Mouse (Mus musculus): ENCODE data around the gene Hsdl2. TPM values are rescaled to one million over a fixed set of nuclear protein-coding genes. Genes with fewer than 3 reads are reported as not detected.

Gene Hsdl2
- polyA plus RNA-seq, 1 experiment from 2014 or later: 70.1 TPM

GRCm38 (mm10) chr4:59596556-59596955, 15.2 kb downstream of the Hsdl2 start:
- WGBS: 72% methylated on average over 2 of the region's 2 CpGs
- H3K36me3 ChIP-seq: peaks cover 13% of the 10 kb centered on the region; the same call in 1 of the 2 replicates
- H3K27ac ChIP-seq: no peak overlapping the region
- no peak overlapping the region for H3K4me2 ChIP-seq
- H3K4me1 ChIP-seq (replicated peaks): no peaks in the 10 kb centered on the region
- no peak overlapping the region for H3K4me3 ChIP-seq
- H3K9me3 ChIP-seq (replicated peaks): no peaks in the 10 kb centered on the region
- ATAC-seq (replicated peaks; ENCODE audit: insufficient number of reproducible peaks, insufficient read depth, low FRiP score, low read depth): no peak
- no peak overlapping the region for H3K9ac ChIP-seq
- no peaks in the 10 kb centered on the region for H3K27me3 ChIP-seq

- peaks cover 19% of the 10 kb centered on the region; the same call in 1 of the 2 replicates for H3K36me3 ChIP-seq
- H3K4me2 ChIP-seq: no peak overlapping the region
- H3K9ac ChIP-seq: no peak overlapping the region
- no peak for ATAC-seq (replicated peaks; ENCODE audit: insufficient number of reproducible peaks, insufficient read depth, low FRiP score, low read depth)
- no peak overlapping the region for H3K27ac ChIP-seq
- H3K4me3 ChIP-seq: no peak overlapping the region
- H3K4me1 ChIP-seq (replicated peaks): no peaks in the 10 kb centered on the region
- no peaks in the 10 kb centered on the region for H3K27me3 ChIP-seq
- no peaks in the 10 kb centered on the region for H3K9me3 ChIP-seq (replicated peaks)
- WGBS: 89% methylated on average over 4 of the region's 4 CpGs
Measured at GRCm38 (mm10) chr4:59602704-59603103, 21.3 kb downstream of the Hsdl2 start.

GRCm38 (mm10) chr4:59604892-59605291, 23.5 kb downstream of the Hsdl2 start:
- no peak overlapping the region for H3K9ac ChIP-seq
- H3K36me3 ChIP-seq: peaks cover 11% of the 10 kb centered on the region; the same call in 1 of the 2 replicates
- H3K9me3 ChIP-seq (replicated peaks): no peaks in the 10 kb centered on the region
- 79% methylated on average over 3 of the region's 3 CpGs for WGBS
- no peak overlapping the region for H3K4me2 ChIP-seq
- H3K27me3 ChIP-seq: no peaks in the 10 kb centered on the region
- no peak overlapping the region for H3K4me3 ChIP-seq
- no peak overlapping the region for H3K27ac ChIP-seq
- ATAC-seq (replicated peaks; ENCODE audit: insufficient number of reproducible peaks, insufficient read depth, low FRiP score, low read depth): no peak
- H3K4me1 ChIP-seq (replicated peaks): no peaks in the 10 kb centered on the region

GRCm38 (mm10) chr4:59605501-59605900, 24.1 kb downstream of the Hsdl2 start:
- ATAC-seq (replicated peaks; ENCODE audit: insufficient number of reproducible peaks, insufficient read depth, low FRiP score, low read depth): no peak
- Histone ChIP-seq H3K36me3 (peaks cover 12% of the 10 kb centered on the region; the same call in 1 of the 2 replicates), H3K4me1 (replicated peaks) (no peaks in the 10 kb centered on the region), H3K27me3 (no peaks in the 10 kb centered on the region), H3K27ac (no peak overlapping the region), H3K9me3 (replicated peaks) (no peaks in the 10 kb centered on the region), H3K4me2 (no peak overlapping the region), H3K4me3 (no peak overlapping the region), H3K9ac (no peak overlapping the region)
- 90% methylated on average over 3 of the region's 3 CpGs for WGBS

- no peak for ATAC-seq (replicated peaks; ENCODE audit: insufficient number of reproducible peaks, insufficient read depth, low FRiP score, low read depth)
- 74% methylated on average over 3 of the region's 3 CpGs for WGBS
- Histone ChIP-seq H3K4me1 (replicated peaks) (no peaks in the 10 kb centered on the region), H3K4me3 (no peak overlapping the region), H3K4me2 (no peak overlapping the region), H3K27ac (no peak overlapping the region), H3K36me3 (peaks cover 20% of the 10 kb centered on the region), H3K27me3 (no peaks in the 10 kb centered on the region), H3K9ac (no peak overlapping the region), H3K9me3 (replicated peaks) (no peaks in the 10 kb centered on the region)
Measured at GRCm38 (mm10) chr4:59610411-59610810, 29.0 kb downstream of the Hsdl2 start.

GRCm38 (mm10) chr4:59614986-59615385, 33.6 kb downstream of the Hsdl2 start:
- H3K9ac ChIP-seq: no peak overlapping the region
- H3K27ac ChIP-seq: 0 out of 2 replicates have a peak overlapping the region, but pooled peaks have one; percentile 21
- ATAC-seq (replicated peaks; ENCODE audit: insufficient number of reproducible peaks, insufficient read depth, low FRiP score, low read depth): peak; percentile 4; the same call in 1 of the 2 replicates
- no peaks in the 10 kb centered on the region for H3K9me3 ChIP-seq (replicated peaks)
- no peaks in the 10 kb centered on the region for H3K27me3 ChIP-seq
- H3K4me1 ChIP-seq (replicated peaks): no peaks in the 10 kb centered on the region
- H3K4me2 ChIP-seq: no peak overlapping the region
- H3K36me3 ChIP-seq: peaks cover 25% of the 10 kb centered on the region
- 13% methylated on average over 1 of the region's 1 CpGs for WGBS
- no peak overlapping the region for H3K4me3 ChIP-seq

GRCm38 (mm10) chr4:59619611-59620245, 38.4 kb downstream of the Hsdl2 start:
- H3K4me2 ChIP-seq: no peak overlapping the region
- peaks cover 10% of the 10 kb centered on the region; the same call in 1 of the 2 replicates for H3K36me3 ChIP-seq
- H3K27ac ChIP-seq: no peak overlapping the region
- no peaks in the 10 kb centered on the region for H3K27me3 ChIP-seq
- no peak overlapping the region for H3K4me3 ChIP-seq
- WGBS: 83% methylated on average over 5 of the region's 5 CpGs
- ATAC-seq (replicated peaks; ENCODE audit: insufficient number of reproducible peaks, insufficient read depth, low FRiP score, low read depth): no peak
- H3K9ac ChIP-seq: no peak overlapping the region
- no peaks in the 10 kb centered on the region for H3K4me1 ChIP-seq (replicated peaks)
- H3K9me3 ChIP-seq (replicated peaks): no peaks in the 10 kb centered on the region

GRCm38 (mm10) chr4:59625676-59625997, 44.3 kb downstream of the Hsdl2 start:
- 2% methylated on average over 18 of the region's 18 CpGs for WGBS
- Histone ChIP-seq H3K27me3 (no peaks in the 10 kb centered on the region), H3K4me3 (peak overlapping the region; percentile 99), H3K27ac (peak overlapping the region; percentile 90), H3K36me3 (no peaks in the 10 kb centered on the region), H3K9ac (peak overlapping the region; percentile 88), H3K4me2 (peak overlapping the region; percentile 75), H3K9me3 (replicated peaks) (no peaks in the 10 kb centered on the region), H3K4me1 (replicated peaks) (peaks cover 19% of the 10 kb centered on the region)
- no peak for ATAC-seq (replicated peaks; ENCODE audit: insufficient number of reproducible peaks, insufficient read depth, low FRiP score, low read depth)

- Histone ChIP-seq H3K4me2 (peak within 1 kb of the TSS; percentile 75), H3K4me3 (peak within 1 kb of the TSS; percentile 99), H3K27ac (peak within 1 kb of the TSS; percentile 90), H3K9me3 (replicated peaks) (no peaks in the 10 kb centered on the region), H3K9ac (peak within 1 kb of the TSS; percentile 88), H3K36me3 (no peaks in the 10 kb centered on the region), H3K4me1 (replicated peaks) (peaks cover 19% of the 10 kb centered on the region), H3K27me3 (no peaks in the 10 kb centered on the region)
- WGBS: under 1% methylated on average over 99 of the region's 120 CpGs
- ATAC-seq (replicated peaks; ENCODE audit: insufficient number of reproducible peaks, insufficient read depth, low FRiP score, low read depth): peak; percentile 91
Measured at GRCm38 (mm10) chr4:59625998-59626910, 44.9 kb downstream of the Hsdl2 start, which contains the start of gene E130308A19Rik. Gene E130308A19Rik, plus strand, starts transcription at chr4:59626211.

GRCm38 (mm10) chr4:59628255-59628654, 46.9 kb downstream of the Hsdl2 start:
- no peaks in the 10 kb centered on the region for H3K9me3 ChIP-seq (replicated peaks)
- H3K4me3 ChIP-seq: no peak overlapping the region
- no peaks in the 10 kb centered on the region for H3K27me3 ChIP-seq
- peaks cover 21% of the 10 kb centered on the region for H3K4me1 ChIP-seq (replicated peaks)
- no peak overlapping the region for H3K4me2 ChIP-seq
- 48% methylated on average over 4 of the region's 4 CpGs for WGBS
- no peak overlapping the region for H3K27ac ChIP-seq
- ATAC-seq (replicated peaks; ENCODE audit: insufficient number of reproducible peaks, insufficient read depth, low FRiP score, low read depth): no peak
- no peaks in the 10 kb centered on the region for H3K36me3 ChIP-seq
- H3K9ac ChIP-seq: no peak overlapping the region

- no peak for ATAC-seq (replicated peaks; ENCODE audit: insufficient number of reproducible peaks, insufficient read depth, low FRiP score, low read depth)
- Histone ChIP-seq H3K27me3 (no peaks in the 10 kb centered on the region), H3K4me2 (no peak overlapping the region), H3K9ac (no peak overlapping the region), H3K36me3 (no peaks in the 10 kb centered on the region), H3K4me1 (replicated peaks) (peaks cover 22% of the 10 kb centered on the region), H3K4me3 (no peak overlapping the region), H3K9me3 (replicated peaks) (no peaks in the 10 kb centered on the region), H3K27ac (no peak overlapping the region)
- 39% methylated on average over 7 of the region's 7 CpGs for WGBS
Measured at GRCm38 (mm10) chr4:59629076-59629874, 47.9 kb downstream of the Hsdl2 start.

Data from heart, embryonic 15.5 days (tissue).